ENCODE assay signal across 14 mouse cellular contexts in genomic region chr14:75148229-75148628, GRCm38 (mm10). TPM values are rescaled to one million over a fixed set of nuclear protein-coding genes. Genes with fewer than 3 reads are reported as not detected.
DNase-seq lines count a peak whose midpoint lies in the region; ATAC-seq lines count a peak whose summit lies in the region.
"Had no signal": no experiment of that assay in that cellular context is flagged by ENCODE, and none has a peak within 500 bp of the region (broad histone marks: within the 10 kb centered on the region; RNA-seq: fewer than 3 reads in every experiment).

No protein-coding gene starts in this region.

- peak; percentile 3 for DNase-seq in NIH3T3 (ENCODE audit: low read depth)
- DNase-seq in heart, postnatal 14 days = peak; percentile 19 to 23
- peak; percentile 75 for DNase-seq in lung, postnatal 36 days
- no peak for DNase-seq in urinary bladder, adult 2 months (ENCODE audit: low spot score)
- DNase-seq in layer of hippocampus, postnatal 10 days (ENCODE audit: low spot score in 2 of 2) = no peak
- DNase-seq: adrenal gland, postnatal 14 days; cerebellum, postnatal 36 days; thymus, adult 2 months had no signal

- H3K4me2 ChIP-seq in kidney, embryonic 16.5 days (replicated peaks; ENCODE audit: low read depth, low read length) = 0 out of 2 replicates have a peak overlapping the region, but pooled peaks have one; percentile 15
- H3K4me2 ChIP-seq in kidney, embryonic 15.5 days = no peak overlapping the region
- H3K4me2 ChIP-seq: hindbrain, embryonic 15.5 days had no signal

- H3K36me3 ChIP-seq in kidney, embryonic 16.5 days (ENCODE audit: insufficient read depth, low read length) = no peaks in the 10 kb centered on the region
- no peaks in the 10 kb centered on the region for H3K36me3 ChIP-seq in kidney, embryonic 15.5 days
- H3K36me3 ChIP-seq: hindbrain, embryonic 15.5 days had no signal

- no peaks in the 10 kb centered on the region for H3K9me3 ChIP-seq in kidney, embryonic 16.5 days (ENCODE audit: low read length)
- H3K9me3 ChIP-seq in kidney, embryonic 15.5 days (replicated peaks) = no peaks in the 10 kb centered on the region
- H3K9me3 ChIP-seq: hindbrain, embryonic 15.5 days had no signal

- WGBS in kidney, embryonic 16.5 days = 71% methylated on average over 9 of the region's 9 CpGs
- 78% methylated on average over 9 of the region's 9 CpGs for WGBS in kidney, embryonic 15.5 days

- no peaks in the 10 kb centered on the region for H3K27me3 ChIP-seq in kidney, embryonic 16.5 days (ENCODE audit: insufficient read depth, low read length)
- H3K27me3 ChIP-seq in kidney, embryonic 15.5 days = no peaks in the 10 kb centered on the region
- H3K27me3 ChIP-seq: hindbrain, embryonic 15.5 days had no signal

- no peak overlapping the region for H3K27ac ChIP-seq in kidney, embryonic 16.5 days (ENCODE audit: low read length)
- no peak overlapping the region for H3K27ac ChIP-seq in kidney, embryonic 15.5 days
- H3K27ac ChIP-seq: hindbrain, embryonic 15.5 days had no signal

- intact Hi-C loops in heart, postnatal 14 days (cut with DNase I) = no loop called here

- H3K4me3 ChIP-seq in kidney, embryonic 16.5 days (ENCODE audit: low read length) = no peak overlapping the region
- H3K4me3 ChIP-seq in kidney, embryonic 15.5 days (replicated peaks) = no peak overlapping the region
- H3K4me3 ChIP-seq: hindbrain, embryonic 15.5 days had no signal

- H3K9ac ChIP-seq in kidney, embryonic 16.5 days (replicated peaks; ENCODE audit: low read length) = no peak overlapping the region
- H3K9ac ChIP-seq in kidney, embryonic 15.5 days = no peak overlapping the region
- H3K9ac ChIP-seq: hindbrain, embryonic 15.5 days had no signal

- no peaks in the 10 kb centered on the region for H3K4me1 ChIP-seq in kidney, embryonic 16.5 days (ENCODE audit: insufficient read depth, low read length)
- H3K4me1 ChIP-seq in kidney, embryonic 15.5 days = no peaks in the 10 kb centered on the region
- H3K4me1 ChIP-seq: hindbrain, embryonic 15.5 days had no signal

- no peak for ATAC-seq in kidney, embryonic 16.5 days (ENCODE audit: low FRiP score, low TSS enrichment)
- no peak for ATAC-seq in kidney, embryonic 15.5 days (replicated peaks; ENCODE audit: low FRiP score)

RNA-seq across cellular contexts. Expression of gene Lcp1, which starts 17.3 kb away (rescaled TPM):
- polyA plus RNA-seq in kidney, embryonic 16.5 days (2015; fragmentation: Nextera tagmentation; extraction: Ambion mirVana) = 20.6 and 23.4 TPM in 2 replicates
- 21.1 and 21.9 TPM in 2 replicates for polyA plus RNA-seq in kidney, embryonic 15.5 days (2015; fragmentation: Nextera tagmentation; extraction: Ambion mirVana)
- 10 to 100 TPM; 13.5 to 17.9 TPM for total RNA-seq in heart, postnatal 14 days (2021)
- polyA plus RNA-seq in urinary bladder, adult 2 months (2012; rRNA removed) = 21.2 and 29.9 TPM in 2 replicates
- 1 to 10 TPM; 8.5 to 8.8 TPM for total RNA-seq in layer of hippocampus, postnatal 10 days (2021)

RNA-seq across cellular contexts. Expression of gene Lrrc63, which starts 17.5 kb away (rescaled TPM):
- polyA plus RNA-seq in kidney, embryonic 16.5 days (2015; fragmentation: Nextera tagmentation; extraction: Ambion mirVana) = not detected in 2 replicates
- polyA plus RNA-seq in kidney, embryonic 15.5 days (2015; fragmentation: Nextera tagmentation; extraction: Ambion mirVana) = not detected in 2 replicates
- total RNA-seq in heart, postnatal 14 days (2021) = not detected
- polyA plus RNA-seq in urinary bladder, adult 2 months (2012; rRNA removed) = 0.03 TPM in 2 replicates
- not detected for total RNA-seq in layer of hippocampus, postnatal 10 days (2021)
- total RNA-seq: adrenal gland, postnatal 14 days; gastrocnemius, adult 8-10 months; layer of hippocampus, postnatal 25 days had no signal
- polyA plus RNA-seq: hindbrain, embryonic 15.5 days; small intestine, adult 2 months had no signal

Comparison
In these comparisons a context has a peak if more than half of its experiments do, and no peak if none do; other contexts are left out.
1. DNase-seq: peak in NIH3T3 (single experiment), heart, postnatal 14 days (2 of 2) and lung, postnatal 36 days (single experiment); none in urinary bladder, adult 2 months (single experiment) and layer of hippocampus, postnatal 10 days (0 of 2).